Mouse (Mus musculus): Measurements from ENCODE around the gene Ube2e1. TPM values are rescaled to one million over a fixed set of nuclear protein-coding genes. Genes with fewer than 3 reads are reported as not detected.

Gene Ube2e1
- polyA plus RNA-seq, 1 experiment from 2014 or later: 48.9 TPM

GRCm38 (mm10) chr14:18364321-18364720 lies 32.7 kb upstream of the Ube2e1 start:
- Histone ChIP-seq H3K4me1 (ENCODE audit: control insufficient read depth, insufficient read depth, low read length) (0 out of 2 replicates have a peak, but pooled peaks cover 3% of the 10 kb centered on the region), H3K9ac (ENCODE audit: low read depth, low read length) (no peak overlapping the region), H3K9me3 (ENCODE audit: control insufficient read depth, low read length) (no peaks in the 10 kb centered on the region), H3K27ac (ENCODE audit: low read depth, low read length) (no peak overlapping the region), H3K36me3 (ENCODE audit: control insufficient read depth, insufficient read depth, low read length) (no peaks in the 10 kb centered on the region), H3K27me3 (ENCODE audit: control insufficient read depth, insufficient read depth, low read length) (no peaks in the 10 kb centered on the region), H3K4me3 (ENCODE audit: low read length) (no peak overlapping the region), H3K4me2 (replicated peaks; ENCODE audit: low read depth, low read length) (no peak overlapping the region)
- 40% methylated on average over 3 of the region's 3 CpGs for WGBS
- no peak for ATAC-seq (ENCODE audit: low FRiP score, low TSS enrichment)

- WGBS: 71% methylated on average over 2 of the region's 2 CpGs
- no peaks in the 10 kb centered on the region for H3K27me3 ChIP-seq (ENCODE audit: control insufficient read depth, insufficient read depth, low read length)
- no peak overlapping the region for H3K27ac ChIP-seq (ENCODE audit: low read depth, low read length)
- no peaks in the 10 kb centered on the region for H3K4me1 ChIP-seq (ENCODE audit: control insufficient read depth, insufficient read depth, low read length)
- H3K36me3 ChIP-seq (ENCODE audit: control insufficient read depth, insufficient read depth, low read length): no peaks in the 10 kb centered on the region
- H3K4me3 ChIP-seq (ENCODE audit: low read length): no peak overlapping the region
- no peak overlapping the region for H3K4me2 ChIP-seq (replicated peaks; ENCODE audit: low read depth, low read length)
- no peak for ATAC-seq (ENCODE audit: low FRiP score, low TSS enrichment)
- no peaks in the 10 kb centered on the region for H3K9me3 ChIP-seq (ENCODE audit: control insufficient read depth, low read length)
- no peak overlapping the region for H3K9ac ChIP-seq (ENCODE audit: low read depth, low read length)
Observed at GRCm38 (mm10) chr14:18356442-18356841, 24.8 kb upstream of the Ube2e1 start.

GRCm38 (mm10) chr14:18355514-18356190 lies 24.0 kb upstream of the Ube2e1 start:
- Histone ChIP-seq H3K36me3 (ENCODE audit: control insufficient read depth, insufficient read depth, low read length) (no peaks in the 10 kb centered on the region), H3K27me3 (ENCODE audit: control insufficient read depth, insufficient read depth, low read length) (no peaks in the 10 kb centered on the region), H3K27ac (ENCODE audit: low read depth, low read length) (no peak overlapping the region), H3K4me3 (ENCODE audit: low read length) (no peak overlapping the region), H3K9ac (ENCODE audit: low read depth, low read length) (no peak overlapping the region), H3K4me2 (replicated peaks; ENCODE audit: low read depth, low read length) (no peak overlapping the region), H3K4me1 (ENCODE audit: control insufficient read depth, insufficient read depth, low read length) (no peaks in the 10 kb centered on the region), H3K9me3 (ENCODE audit: control insufficient read depth, low read length) (no peaks in the 10 kb centered on the region)
- ATAC-seq (ENCODE audit: low FRiP score, low TSS enrichment): no peak
- 73% methylated on average over 6 of the region's 6 CpGs for WGBS

- H3K9me3 ChIP-seq (ENCODE audit: control insufficient read depth, low read length): no peaks in the 10 kb centered on the region
- H3K27me3 ChIP-seq (ENCODE audit: control insufficient read depth, insufficient read depth, low read length): no peaks in the 10 kb centered on the region
- H3K27ac ChIP-seq (ENCODE audit: low read depth, low read length): no peak overlapping the region
- H3K4me1 ChIP-seq (ENCODE audit: control insufficient read depth, insufficient read depth, low read length): no peaks in the 10 kb centered on the region
- H3K36me3 ChIP-seq (ENCODE audit: control insufficient read depth, insufficient read depth, low read length): no peaks in the 10 kb centered on the region
- no peak overlapping the region for H3K4me3 ChIP-seq (ENCODE audit: low read length)
- WGBS: 53% methylated on average over 3 of the region's 3 CpGs
- no peak overlapping the region for H3K9ac ChIP-seq (ENCODE audit: low read depth, low read length)
- no peak overlapping the region for H3K4me2 ChIP-seq (replicated peaks; ENCODE audit: low read depth, low read length)
- no peak for ATAC-seq (ENCODE audit: low FRiP score, low TSS enrichment)
Observed at GRCm38 (mm10) chr14:18353525-18353924, 21.9 kb upstream of the Ube2e1 start.

GRCm38 (mm10) chr14:18352934-18353333 lies 21.3 kb upstream of the Ube2e1 start:
- H3K4me2 ChIP-seq (replicated peaks; ENCODE audit: low read depth, low read length): no peak overlapping the region
- H3K9me3 ChIP-seq (ENCODE audit: control insufficient read depth, low read length): no peaks in the 10 kb centered on the region
- no peaks in the 10 kb centered on the region for H3K27me3 ChIP-seq (ENCODE audit: control insufficient read depth, insufficient read depth, low read length)
- H3K27ac ChIP-seq (ENCODE audit: low read depth, low read length): no peak overlapping the region
- no peak overlapping the region for H3K4me3 ChIP-seq (ENCODE audit: low read length)
- no peaks in the 10 kb centered on the region for H3K36me3 ChIP-seq (ENCODE audit: control insufficient read depth, insufficient read depth, low read length)
- H3K9ac ChIP-seq (ENCODE audit: low read depth, low read length): no peak overlapping the region
- 83% methylated on average over 3 of the region's 3 CpGs for WGBS
- no peaks in the 10 kb centered on the region for H3K4me1 ChIP-seq (ENCODE audit: control insufficient read depth, insufficient read depth, low read length)
- no peak for ATAC-seq (ENCODE audit: low FRiP score, low TSS enrichment)

- Histone ChIP-seq H3K4me1 (ENCODE audit: control insufficient read depth, insufficient read depth, low read length) (no peaks in the 10 kb centered on the region), H3K4me3 (ENCODE audit: low read length) (no peak overlapping the region), H3K36me3 (ENCODE audit: control insufficient read depth, insufficient read depth, low read length) (no peaks in the 10 kb centered on the region), H3K4me2 (replicated peaks; ENCODE audit: low read depth, low read length) (no peak overlapping the region), H3K27me3 (ENCODE audit: control insufficient read depth, insufficient read depth, low read length) (no peaks in the 10 kb centered on the region), H3K9ac (ENCODE audit: low read depth, low read length) (no peak overlapping the region), H3K27ac (ENCODE audit: low read depth, low read length) (no peak overlapping the region), H3K9me3 (ENCODE audit: control insufficient read depth, low read length) (no peaks in the 10 kb centered on the region)
- ATAC-seq (ENCODE audit: low FRiP score, low TSS enrichment): no peak
- WGBS: 83% methylated on average over 1 of the region's 1 CpGs
Observed at GRCm38 (mm10) chr14:18350680-18351079, 19.0 kb upstream of the Ube2e1 start.

DNA sequence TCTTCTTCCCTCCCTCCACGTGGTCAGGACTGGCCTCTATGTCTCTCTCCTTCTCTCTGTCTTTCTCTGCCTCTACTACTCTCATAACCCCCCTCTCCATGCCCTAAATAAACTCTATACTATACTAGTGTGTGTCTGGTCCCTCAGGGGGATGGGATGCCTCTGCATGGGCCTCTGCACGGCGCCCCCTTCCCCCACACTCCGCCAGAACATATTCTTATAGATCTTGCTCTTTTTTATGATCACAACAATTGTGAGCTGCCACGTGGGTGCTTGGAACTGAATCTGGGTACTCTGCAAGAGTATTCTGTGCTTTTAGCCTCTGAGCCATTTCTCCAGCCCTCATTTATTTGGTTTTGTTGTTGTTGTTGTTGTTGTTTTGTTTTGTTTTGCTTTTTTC lies 18.2 kb upstream of the Ube2e1 start:
- no peaks in the 10 kb centered on the region for H3K4me1 ChIP-seq (ENCODE audit: control insufficient read depth, insufficient read depth, low read length)
- no peaks in the 10 kb centered on the region for H3K36me3 ChIP-seq (ENCODE audit: control insufficient read depth, insufficient read depth, low read length)
- H3K4me3 ChIP-seq (ENCODE audit: low read length): no peak overlapping the region
- no peak overlapping the region for H3K27ac ChIP-seq (ENCODE audit: low read depth, low read length)
- WGBS: 62% methylated on average over 5 of the region's 5 CpGs
- H3K4me2 ChIP-seq (replicated peaks; ENCODE audit: low read depth, low read length): no peak overlapping the region
- no peaks in the 10 kb centered on the region for H3K9me3 ChIP-seq (ENCODE audit: control insufficient read depth, low read length)
- no peak for ATAC-seq (ENCODE audit: low FRiP score, low TSS enrichment)
- no peak overlapping the region for H3K9ac ChIP-seq (ENCODE audit: low read depth, low read length)
- no peaks in the 10 kb centered on the region for H3K27me3 ChIP-seq (ENCODE audit: control insufficient read depth, insufficient read depth, low read length)

DNA sequence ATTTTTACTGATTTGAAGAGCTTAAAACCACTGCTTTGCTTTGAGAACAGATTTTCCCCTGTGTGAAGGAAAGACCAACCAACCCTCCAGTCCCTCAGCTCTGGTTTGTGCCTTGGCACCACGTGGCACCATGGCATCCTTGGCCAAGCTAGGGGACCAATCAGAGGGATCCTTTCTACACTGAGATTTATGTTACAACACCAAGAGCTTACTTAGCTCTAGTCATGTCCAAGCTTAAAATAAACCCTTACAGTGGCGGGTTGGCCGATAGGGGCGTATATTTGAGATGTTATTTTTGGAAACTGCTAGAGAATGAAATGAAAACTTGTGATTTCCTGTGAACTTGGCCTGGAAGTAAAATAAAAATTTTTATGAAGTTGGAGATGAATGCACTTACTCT lies 11.9 kb upstream of the Ube2e1 start:
- Histone ChIP-seq H3K9ac (ENCODE audit: low read depth, low read length) (no peak overlapping the region), H3K36me3 (ENCODE audit: control insufficient read depth, insufficient read depth, low read length) (no peaks in the 10 kb centered on the region), H3K4me2 (replicated peaks; ENCODE audit: low read depth, low read length) (no peak overlapping the region), H3K4me1 (ENCODE audit: control insufficient read depth, insufficient read depth, low read length) (no peaks in the 10 kb centered on the region), H3K9me3 (ENCODE audit: control insufficient read depth, low read length) (no peaks in the 10 kb centered on the region), H3K4me3 (ENCODE audit: low read length) (no peak overlapping the region), H3K27me3 (ENCODE audit: control insufficient read depth, insufficient read depth, low read length) (no peaks in the 10 kb centered on the region), H3K27ac (ENCODE audit: low read depth, low read length) (no peak overlapping the region)
- 47% methylated on average over 4 of the region's 4 CpGs for WGBS
- no peak for ATAC-seq (ENCODE audit: low FRiP score, low TSS enrichment)

DNA sequence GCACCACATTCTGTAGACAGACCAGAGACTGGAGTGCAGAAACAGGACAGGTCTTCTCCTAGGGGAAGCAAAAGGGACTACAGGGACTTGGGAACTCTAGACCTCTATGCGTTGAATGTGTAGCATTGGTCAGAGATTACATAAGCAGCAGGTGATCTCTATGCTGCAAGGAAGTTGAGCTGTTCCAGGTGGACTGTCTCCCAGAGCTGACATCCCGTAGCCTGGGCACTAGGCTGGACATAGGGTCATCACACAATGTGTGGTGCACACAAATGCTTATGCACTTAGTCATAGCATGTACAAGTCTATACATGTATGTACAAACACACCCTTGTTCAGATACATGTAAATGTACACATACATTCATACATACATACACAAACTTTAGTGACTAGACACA lies 11.1 kb upstream of the Ube2e1 start:
- no peaks in the 10 kb centered on the region for H3K4me1 ChIP-seq (ENCODE audit: control insufficient read depth, insufficient read depth, low read length)
- H3K27me3 ChIP-seq (ENCODE audit: control insufficient read depth, insufficient read depth, low read length): no peaks in the 10 kb centered on the region
- no peak overlapping the region for H3K4me3 ChIP-seq (ENCODE audit: low read length)
- no peak overlapping the region for H3K4me2 ChIP-seq (replicated peaks; ENCODE audit: low read depth, low read length)
- no peak overlapping the region for H3K9ac ChIP-seq (ENCODE audit: low read depth, low read length)
- ATAC-seq (ENCODE audit: low FRiP score, low TSS enrichment): no peak
- H3K9me3 ChIP-seq (ENCODE audit: control insufficient read depth, low read length): no peaks in the 10 kb centered on the region
- H3K27ac ChIP-seq (ENCODE audit: low read depth, low read length): no peak overlapping the region
- no peaks in the 10 kb centered on the region for H3K36me3 ChIP-seq (ENCODE audit: control insufficient read depth, insufficient read depth, low read length)
- 78% methylated on average over 2 of the region's 2 CpGs for WGBS

Data from kidney, embryonic 14.5 days (tissue).